Mouse (Mus musculus) stomach, embryonic 16.5 days (tissue): Measurements from ENCODE around the gene Otog. TPM values are rescaled to one million over a fixed set of nuclear protein-coding genes. Genes with fewer than 3 reads are reported as not detected.

ENCODE experiments used
- polyA plus RNA-seq: library from polyadenylated mRNA; unstranded; fragments of >200 nt; fragmentation: Nextera tagmentation; extraction: Ambion mirVana; gene quantifications from 2 replicates; pipeline ENCODE4 v1.2.1, GENCODE M21; 2015

Otog gene
- polyA plus RNA-seq, 1 experiment from 2014 or later, result 0.01 TPM

Other genes starting within 250 kb of the Otog start
- gene Abcc6, start 210.7 kb upstream of the Otog start, polyA plus RNA-seq, result 1.6 and 2.7 TPM in 2 replicates
- gene Nomo1, start 207.3 kb upstream of the Otog start, polyA plus RNA-seq, result 46.5 and 47.2 TPM in 2 replicates
- gene Kcnj11, start 140.2 kb upstream of the Otog start, polyA plus RNA-seq, result 0.99 and 1.4 TPM in 2 replicates
- gene Abcc8, start 61.0 kb upstream of the Otog start, polyA plus RNA-seq, result 10.2 and 10.6 TPM in 2 replicates
- gene Ush1c, start 2.5 kb upstream of the Otog start, polyA plus RNA-seq, result 9.8 and 10.2 TPM in 2 replicates
- 1.3 and 4.0 TPM in 2 replicates for gene Myod1, start 135.5 kb downstream of the Otog start, polyA plus RNA-seq
- 0.19 and 0.23 TPM in 2 replicates for gene Kcnc1, start 155.5 kb downstream of the Otog start, polyA plus RNA-seq